Mouse (Mus musculus) Patski (cell line): ENCODE measurements at regions not wholly inside any gene's neighbourhood (a gene's known extent, or its start where the extent isn't known, plus 50 kb on each side); places are given as distances from the start of the nearest gene placed in this dataset.

Experiments used
- ATAC-seq: fragments of 100-300 bp; one replicate; pipeline ENCODE4 v1.8.0; 2021
- CTCF ChIA-PET: fragments of 350-600 bp; sonication (Branson Sonifier 250); formaldehyde crosslinking; loops from one replicate; lab custom pipeline; 2022; ENCODE audit warnings: inconsistent platforms; lab: Charles Lee
- POLR2A ChIA-PET: fragments of 350-600 bp; sonication (Branson Sonifier 250); formaldehyde crosslinking; loops from one replicate; lab custom pipeline; 2022; ENCODE audit warnings: antibody characterized with exemption, inconsistent platforms; lab: Charles Lee
- DNase-seq: peaks from one replicate; pipeline ENCODE4 v3.0.0-alpha.2; 2011; ENCODE audit warnings: low read depth, low spot score
- H3K27me3 ChIP-seq: fragments of 371-371 bp; one replicate; pipeline ENCODE4 v1.5.1; 2021
- CTCF ChIP-seq: fragments of 100-300 bp; IDR thresholded peaks from one replicate; pipeline ENCODE4 v1.5.1; 2021
- in situ Hi-C: fragments of 300-500 bp; cut with MboI; formaldehyde crosslinking; loops from 3 replicates; pipeline ENCODE4 v1.11.1; 2018; ENCODE audit warnings: low pct_unique_long_range_greater_than_20kb, mixed read lengths

DNA sequence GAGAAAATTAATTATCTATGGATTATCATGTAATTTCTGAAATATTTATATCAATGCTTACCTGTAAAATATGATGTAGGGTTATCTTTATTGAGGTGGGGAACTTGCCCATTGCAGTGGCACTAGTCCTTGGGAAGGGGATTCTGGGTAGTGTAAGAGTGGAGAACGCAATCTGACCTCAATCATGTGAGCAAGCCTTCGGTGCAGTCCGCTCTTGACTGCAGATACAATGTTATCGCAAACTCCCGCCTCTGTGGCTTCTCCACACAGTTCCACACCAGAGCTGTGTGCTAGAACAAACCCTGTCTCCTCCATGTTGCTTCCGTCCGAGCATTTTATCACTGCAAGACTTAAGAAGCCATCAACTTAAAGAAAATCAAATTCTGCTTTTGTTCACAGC, 62.1 kb upstream of the Jade1 start:
- DNase-seq (no peak), ATAC-seq (no peak)
- in situ Hi-C loops = no loop called here
- ChIA-PET POLR2A (interaction anchor here (0.6 kb wide), 1 partner anchor 16 kb away, joined by 4 read pairs; no protein-coding TSS in a partner anchor), CTCF (interaction anchor here (2.5 kb wide), 1 partner anchor 16 kb away, joined by 5 read pairs; no protein-coding TSS in a partner anchor)
- no peak for TF ChIP-seq CTCF
- no peaks in the 10 kb centered on the region for H3K27me3 ChIP-seq

- DNase-seq (no peak), ATAC-seq (no peak)
- ChIA-PET POLR2A (interaction anchor here (0.6 kb wide), 2 partner anchors 16 to 135 kb away, joined by 4 read pairs; no protein-coding TSS in a partner anchor), CTCF (interaction anchor here (1.4 to 2.5 kb wide), 3 partner anchors 11 to 310 kb away, joined by 3 to 5 read pairs (median 4); no protein-coding TSS in a partner anchor)
- in situ Hi-C loops = no loop called here
- H3K27me3 ChIP-seq = no peaks in the 10 kb centered on the region
- no peak for TF ChIP-seq CTCF
These were observed 62.7 kb upstream of the Jade1 start for GRCm38 (mm10) chr3:41492727-41493392.

- POLR2A ChIA-PET = interaction anchor here (0.6 kb wide), 1 partner anchor 134 kb away, joined by 4 read pairs; no protein-coding TSS in a partner anchor
- in situ Hi-C loops = no loop called here
- TF ChIP-seq CTCF = no peak
- CTCF ChIA-PET = interaction anchor here (1.4 to 2.5 kb wide), 3 partner anchors 10 to 309 kb away, joined by 3 to 5 read pairs (median 4); no protein-coding TSS in a partner anchor
- DNase-seq (no peak), ATAC-seq (no peak)
- H3K27me3 ChIP-seq = no peaks in the 10 kb centered on the region
These were observed 63.4 kb upstream of the Jade1 start for GRCm38 (mm10) chr3:41492031-41492726.

GRCm38 (mm10) chr3:41491185-41491584, 64.3 kb upstream of the Jade1 start:
- no peak for ATAC-seq
- in situ Hi-C loops = no loop called here
- H3K27me3 ChIP-seq = no peaks in the 10 kb centered on the region
- ChIA-PET CTCF (interaction anchor here (0.5 to 2.5 kb wide), 3 partner anchors 9 to 265 kb away, joined by 3 to 10 read pairs (median 5); no protein-coding TSS in a partner anchor), POLR2A (no interaction called here)
- TF ChIP-seq CTCF = no peak
- no peak for DNase-seq

DNA sequence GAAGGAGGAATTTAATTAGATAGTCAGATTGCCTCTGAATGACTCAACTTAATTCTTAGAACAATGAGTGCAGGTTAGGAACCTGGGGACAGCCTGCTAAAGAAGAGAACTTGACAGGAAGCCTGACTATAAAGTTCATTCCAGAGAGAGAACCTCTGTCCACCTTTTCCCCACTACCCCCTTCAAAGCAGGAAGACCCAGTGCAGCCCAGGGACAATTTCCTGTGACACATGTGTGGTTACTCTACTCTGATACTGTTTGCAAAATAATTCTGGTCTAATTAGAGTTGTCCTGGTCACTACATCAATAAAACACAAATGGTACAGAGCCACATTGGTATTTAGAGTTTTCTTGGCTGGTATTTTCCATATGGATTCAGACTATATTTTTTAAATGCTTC, 65.5 kb upstream of the Jade1 start:
- DNase-seq = no peak
- H3K27me3 ChIP-seq = no peaks in the 10 kb centered on the region
- no peak for TF ChIP-seq CTCF
- ChIA-PET POLR2A (no interaction called here), CTCF (interaction anchor here (2.4 kb wide), 1 partner anchor 10 kb away, joined by 10 read pairs; no protein-coding TSS in a partner anchor)
- in situ Hi-C loops = no loop called here
- ATAC-seq = peak; percentile 29

DNA sequence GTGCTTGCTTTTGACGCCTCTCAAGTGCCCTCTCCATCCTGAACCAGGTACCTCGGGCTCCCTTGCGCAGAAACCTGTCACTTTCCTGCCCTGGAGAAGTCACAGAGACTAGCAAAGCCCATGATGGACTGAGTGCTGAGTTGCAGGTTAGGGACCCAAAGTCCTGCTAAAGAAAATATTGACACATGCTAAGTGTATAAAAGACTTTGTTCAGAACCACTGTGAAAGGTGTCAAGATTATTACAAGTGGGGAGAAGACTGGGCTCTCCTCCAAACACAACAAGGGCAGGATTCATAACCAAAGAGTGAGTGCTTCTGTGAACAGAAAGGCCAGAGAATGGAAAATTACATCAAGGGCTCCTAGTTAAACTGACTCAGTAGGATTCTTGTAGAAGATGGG, 66.0 kb upstream of the Jade1 start:
- POLR2A ChIA-PET = interaction anchor here (1.1 kb wide), 1 partner anchor 52 kb away, joined by 3 read pairs; no protein-coding TSS in a partner anchor
- TF ChIP-seq CTCF = no peak
- H3K27me3 ChIP-seq = no peaks in the 10 kb centered on the region
- peak; percentile 75 for ATAC-seq
- in situ Hi-C loops = no loop called here
- CTCF ChIA-PET = interaction anchor here (2.4 kb wide), 1 partner anchor 10 kb away, joined by 10 read pairs; no protein-coding TSS in a partner anchor
- DNase-seq = peak; percentile 63

GRCm38 (mm10) chr3:41488229-41488774, 67.2 kb upstream of the Jade1 start:
- in situ Hi-C loops = no loop called here
- ATAC-seq = no peak
- H3K27me3 ChIP-seq = no peaks in the 10 kb centered on the region
- ChIA-PET POLR2A (interaction anchor here (1.1 kb wide), 1 partner anchor 54 kb away, joined by 3 read pairs; no protein-coding TSS in a partner anchor), CTCF (interaction anchor here (0.8 to 2.2 kb wide), 8 partner anchors 8 to 306 kb away, joined by 3 to 6 read pairs (median 4); no protein-coding TSS in a partner anchor)
- no peak for TF ChIP-seq CTCF
- DNase-seq = no peak

DNA sequence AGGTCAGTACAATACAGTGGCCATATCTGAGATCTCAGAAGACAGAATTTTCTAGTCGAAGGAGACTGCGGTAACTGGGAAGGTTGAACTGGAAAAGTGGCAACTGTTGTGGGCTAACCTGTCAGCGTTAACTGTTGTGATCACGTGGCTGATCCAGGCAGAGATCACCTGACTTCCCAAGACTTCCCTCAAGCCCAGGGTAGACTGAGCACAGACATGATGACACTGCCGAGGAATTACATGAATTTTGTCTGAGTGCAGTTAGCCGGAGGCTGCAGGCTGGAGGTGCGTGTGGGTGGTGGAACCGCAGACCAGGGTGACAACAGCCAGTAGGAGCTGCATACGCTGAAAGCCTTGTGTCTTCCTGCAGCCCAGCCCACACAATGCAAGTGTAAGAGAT, 70.6 kb upstream of the Jade1 start:
- peak; percentile 51 for ATAC-seq
- peak; percentile 61 for DNase-seq
- TF ChIP-seq CTCF = no peak
- ChIA-PET POLR2A (no interaction called here), CTCF (no interaction called here)
- H3K27me3 ChIP-seq = no peaks in the 10 kb centered on the region
- in situ Hi-C loops = no loop called here

DNA sequence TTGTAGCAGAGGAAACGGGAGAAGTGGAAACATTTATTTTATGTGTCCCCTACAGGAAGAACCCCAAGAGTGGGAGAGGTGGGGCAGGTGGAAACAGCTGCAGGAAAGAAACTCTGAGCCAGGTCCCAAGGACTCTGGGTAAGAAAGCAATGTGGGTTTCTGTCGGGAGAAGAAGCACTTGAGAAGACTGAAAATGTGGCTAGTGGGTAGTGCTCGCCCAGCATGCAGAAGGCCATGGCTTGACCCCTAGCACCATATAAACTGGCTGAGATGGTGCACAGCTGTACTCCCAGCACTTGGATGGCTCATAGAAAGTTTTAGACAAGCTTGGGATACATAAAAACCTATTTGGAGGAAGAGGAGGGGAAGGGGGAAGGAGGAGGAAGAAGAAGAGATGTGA, 71.9 kb upstream of the Jade1 start:
- no peak for DNase-seq
- CTCF ChIA-PET = interaction anchor here (1.0 kb wide), 1 partner anchor 8 kb away, joined by 3 read pairs; no protein-coding TSS in a partner anchor
- POLR2A ChIA-PET = interaction anchor here (0.6 kb wide), 1 partner anchor 66 kb away, joined by 7 read pairs; no protein-coding TSS in a partner anchor
- no peak for TF ChIP-seq CTCF
- H3K27me3 ChIP-seq = no peaks in the 10 kb centered on the region
- in situ Hi-C loops = no loop called here
- no peak for ATAC-seq

- no peak for ATAC-seq
These were observed 72.5 kb upstream of the Jade1 start for GRCm38 (mm10) chr3:41482881-41483494.

More at GRCm38 (mm10) chr3:41482881-41483494, 72.5 kb upstream of the Jade1 start:
- in situ Hi-C loops = no loop called here
- ChIA-PET CTCF (no interaction called here), POLR2A (interaction anchor here (0.8 kb wide), 1 partner anchor 254 kb away, joined by 3 read pairs; no protein-coding TSS in a partner anchor)
- no peak for DNase-seq
- H3K27me3 ChIP-seq = no peaks in the 10 kb centered on the region
- no peak for TF ChIP-seq CTCF
